27 mouse cellular contexts compared by ENCODE assay signal in genomic region chr5:33091342-33091741, GRCm38 (mm10). TPM values are rescaled to one million over a fixed set of nuclear protein-coding genes. Genes with fewer than 3 reads are reported as not detected.
DNase-seq lines count a peak whose midpoint lies in the region; ATAC-seq lines count a peak whose summit lies in the region.
"Had no signal": no experiment of that assay in that cellular context is flagged by ENCODE, and none has a peak within 500 bp of the region (broad histone marks: within the 10 kb centered on the region; RNA-seq: fewer than 3 reads in every experiment).

No protein-coding gene starts in this region.

- H3K27me3 ChIP-seq in heart, embryonic 11.5 days (ENCODE audit: control insufficient read depth, insufficient read depth, low read length) = no peaks in the 10 kb centered on the region; the same call in 1 of the 2 replicates
- H3K27me3 ChIP-seq in kidney, embryonic 14.5 days (ENCODE audit: control insufficient read depth, insufficient read depth, low read length) = no peaks in the 10 kb centered on the region
- H3K27me3 ChIP-seq: embryonic facial prominence, embryonic 15.5 days; forebrain, embryonic 15.5 days had no signal

- ATAC-seq in heart, embryonic 11.5 days (replicated peaks; ENCODE audit: insufficient number of reproducible peaks, low FRiP score, low TSS enrichment) = no peak
- no peak for ATAC-seq in kidney, embryonic 14.5 days (ENCODE audit: low FRiP score, low TSS enrichment)
- ATAC-seq in inflammation-experienced regulatory T-cells, adult 6 months = no peak
- ATAC-seq: CD4-positive, CD25-positive, alpha-beta regulatory T cell, adult 4 months; forebrain, embryonic 15.5 days had no signal

- H3K4me3 ChIP-seq in heart, embryonic 11.5 days (ENCODE audit: low read depth, low read length) = no peak overlapping the region
- no peak overlapping the region for H3K4me3 ChIP-seq in kidney, embryonic 14.5 days (ENCODE audit: low read length)
- H3K4me3 ChIP-seq: embryonic facial prominence, embryonic 15.5 days; erythroblast, embryonic 14.5 days; forebrain, embryonic 10.5 days; forebrain, embryonic 15.5 days; heart, adult 2 months; heart, embryonic 12.5 days; hindbrain, embryonic 10.5 days had no signal

- no peak overlapping the region for H3K27ac ChIP-seq in heart, embryonic 11.5 days (ENCODE audit: low read depth, low read length)
- H3K27ac ChIP-seq in kidney, embryonic 14.5 days (ENCODE audit: low read depth, low read length) = no peak overlapping the region
- H3K27ac ChIP-seq: embryonic facial prominence, embryonic 15.5 days; forebrain, embryonic 10.5 days; forebrain, embryonic 15.5 days; heart, adult 2 months; hindbrain, embryonic 10.5 days had no signal

- WGBS in heart, embryonic 11.5 days (ENCODE audit: insufficient replicate concordance) = 81% methylated on average over 6 of the region's 6 CpGs
- WGBS in kidney, embryonic 14.5 days = 82% methylated on average over 6 of the region's 6 CpGs

- DNase-seq in heart, adult 11 months = peak; percentile 42
- DNase-seq in kidney, adult 8-10 months = peak; percentile 42
- peak; percentile 13 for DNase-seq in kidney, postnatal 14 days
- peak; percentile 21 for DNase-seq in yolk sac, embryonic 10.5 days (ENCODE audit: low spot score)
- DNase-seq in layer of hippocampus, postnatal 36 days = no peak
- DNase-seq: adrenal gland, adult 8-10 months; adrenal gland, postnatal 36 days; B cell, adult 2 months; cerebellum, adult 2 months; cerebellum, postnatal 10 days; embryo, embryonic 11 days; gastrocnemius, postnatal 10 days; heart, adult 2 months had no signal

- H3K9me3 ChIP-seq in heart, embryonic 11.5 days (replicated peaks; ENCODE audit: control insufficient read depth, low read length) = no peaks in the 10 kb centered on the region
- H3K9me3 ChIP-seq in kidney, embryonic 14.5 days (ENCODE audit: control insufficient read depth, low read length) = no peaks in the 10 kb centered on the region
- H3K9me3 ChIP-seq: embryonic facial prominence, embryonic 15.5 days; forebrain, embryonic 10.5 days; forebrain, embryonic 15.5 days; G1E; heart, embryonic 12.5 days; hindbrain, embryonic 10.5 days had no signal

- no peaks in the 10 kb centered on the region for H3K36me3 ChIP-seq in heart, embryonic 11.5 days (ENCODE audit: control insufficient read depth, insufficient read depth, low read length)
- no peaks in the 10 kb centered on the region for H3K36me3 ChIP-seq in kidney, embryonic 14.5 days (ENCODE audit: control insufficient read depth, insufficient read depth, low read length)
- H3K36me3 ChIP-seq: embryonic facial prominence, embryonic 15.5 days; forebrain, embryonic 10.5 days; forebrain, embryonic 15.5 days; G1E; heart, embryonic 12.5 days; hindbrain, embryonic 10.5 days had no signal

- H3K9ac ChIP-seq in heart, embryonic 11.5 days (ENCODE audit: low read depth, low read length) = no peak overlapping the region
- H3K9ac ChIP-seq in kidney, embryonic 14.5 days (ENCODE audit: low read depth, low read length) = no peak overlapping the region
- H3K9ac ChIP-seq: embryonic facial prominence, embryonic 15.5 days; forebrain, embryonic 15.5 days; heart, embryonic 12.5 days had no signal

- H3K4me1 ChIP-seq in heart, embryonic 11.5 days (ENCODE audit: control insufficient read depth, insufficient read depth, low read length) = no peaks in the 10 kb centered on the region
- no peaks in the 10 kb centered on the region for H3K4me1 ChIP-seq in kidney, embryonic 14.5 days (ENCODE audit: control insufficient read depth, insufficient read depth, low read length)
- H3K4me1 ChIP-seq: embryonic facial prominence, embryonic 15.5 days; forebrain, embryonic 10.5 days; forebrain, embryonic 15.5 days; heart, embryonic 12.5 days; hindbrain, embryonic 10.5 days had no signal

- H3K4me2 ChIP-seq in heart, embryonic 11.5 days = no peak overlapping the region
- H3K4me2 ChIP-seq in kidney, embryonic 14.5 days (replicated peaks; ENCODE audit: low read depth, low read length) = no peak overlapping the region
- H3K4me2 ChIP-seq: embryonic facial prominence, embryonic 15.5 days; forebrain, embryonic 15.5 days; heart, embryonic 12.5 days had no signal

RNA-seq across cellular contexts. Expression of gene Slc5a1, which starts 12.7 kb away (rescaled TPM):
- not detected in 2 replicates for polyA plus RNA-seq in heart, embryonic 11.5 days (2014; fragmentation: Nextera tagmentation; extraction: Ambion mirVana)
- polyA plus RNA-seq in kidney, embryonic 14.5 days (2014; fragmentation: Nextera tagmentation; extraction: Ambion mirVana) = 1.3 and 5.1 TPM in 2 replicates
- polyA plus RNA-seq in inflammation-experienced regulatory T-cells, adult 6 months (2017; shearing (Covaris generic)) = not detected
- total RNA-seq in layer of hippocampus, postnatal 36 days (2021) = under 1 TPM in 1 of 2 experiments, not detected in 1; 0.12 TPM
- total RNA-seq: adrenal gland, adult 8-10 months; adrenal gland, postnatal 36 days; gastrocnemius, postnatal 10 days; gastrocnemius, postnatal 4 days had no signal
- polyA plus RNA-seq: CD4-positive, CD25-positive, alpha-beta regulatory T cell, adult 4 months; embryonic facial prominence, embryonic 11.5 days; erythroblast, embryonic 14.5 days; forebrain, embryonic 10.5 days; forebrain, embryonic 15.5 days; frontal cortex, adult 2 months; G1E; heart, embryonic 12.5 days; hindbrain, embryonic 10.5 days had no signal

Comparison
In these comparisons a context has a peak if more than half of its experiments do, and no peak if none do; other contexts are left out.
1. DNase-seq: peak in heart, adult 11 months (single experiment), kidney, adult 8-10 months (2 of 2), kidney, postnatal 14 days (single experiment) and yolk sac, embryonic 10.5 days (single experiment); none in layer of hippocampus, postnatal 36 days (0 of 2).